Mouse (Mus musculus): ENCODE results near the gene Ttc30a2.

GRCm38 (mm10) chr2:75987739-75988138 is 9.8 kb upstream of the Ttc30a2 start:
- TF ChIP-seq CTCF (conservative IDR thresholded peaks at IDR 0.05; ENCODE audit: low read length) (no peak), NANOG (IDR thresholded peaks at IDR 0.05; ENCODE audit: borderline replicate concordance, low read length) (no peak), POU5F1 (IDR thresholded peaks at IDR 0.05; ENCODE audit: borderline replicate concordance, low read length) (no peak)
